Mouse (Mus musculus) B cell, adult 67 days (primary cell): ENCODE data around the gene Gorab. TPM values are rescaled to one million over a fixed set of nuclear protein-coding genes. Genes with fewer than 3 reads are reported as not detected.

Experiments
- total RNA-seq, 2 experiments: library from RNA; stranded (reverse); gene quantifications; 4 replicates each; pipeline ENCODE4 v1.2.4; 2023

Gorab gene
- 10 to 100 TPM in 1 of 2 experiments, 1 to 10 TPM in 1; 10.0 to 17.8 TPM for total RNA-seq

DNA sequence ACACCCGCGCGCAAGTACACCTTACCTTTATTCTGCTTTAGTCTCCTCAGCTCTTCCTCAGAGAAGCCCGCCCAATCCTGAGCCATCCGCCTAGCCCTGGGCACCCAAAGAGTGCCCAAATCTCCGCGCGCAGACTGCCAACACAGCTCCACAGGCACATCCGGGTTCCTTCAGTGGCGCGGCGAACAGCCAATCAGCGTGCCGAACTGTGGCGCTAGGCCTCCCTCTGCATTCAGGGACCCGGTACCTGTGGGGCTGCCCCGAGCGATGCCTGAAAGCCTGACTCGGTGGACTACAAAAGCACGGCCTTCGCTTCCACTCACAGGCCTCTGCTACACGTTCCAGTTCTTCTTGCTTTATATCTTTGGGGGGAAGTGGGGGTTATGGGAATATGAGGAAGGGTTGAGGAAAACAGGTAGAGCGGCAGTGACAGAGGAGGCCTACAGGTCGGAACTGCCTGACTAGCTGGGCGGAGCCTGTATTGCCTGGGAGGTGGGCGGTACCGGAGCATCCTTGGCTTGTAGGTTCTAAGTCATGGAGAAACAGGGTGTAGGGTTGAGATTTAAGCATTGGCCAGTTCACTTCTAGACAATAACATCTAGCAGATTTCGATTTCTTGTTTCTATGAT lies at the start of gene Gorab:
Gene Gorab (minus strand): TSS at position 172 of the 629 bp plus-strand sequence.

Other genes starting within 250 kb of the Gorab start
- gene Prrx1, start 90.0 kb downstream of the Gorab start, total RNA-seq = not detected